In the genomic region with DNA sequence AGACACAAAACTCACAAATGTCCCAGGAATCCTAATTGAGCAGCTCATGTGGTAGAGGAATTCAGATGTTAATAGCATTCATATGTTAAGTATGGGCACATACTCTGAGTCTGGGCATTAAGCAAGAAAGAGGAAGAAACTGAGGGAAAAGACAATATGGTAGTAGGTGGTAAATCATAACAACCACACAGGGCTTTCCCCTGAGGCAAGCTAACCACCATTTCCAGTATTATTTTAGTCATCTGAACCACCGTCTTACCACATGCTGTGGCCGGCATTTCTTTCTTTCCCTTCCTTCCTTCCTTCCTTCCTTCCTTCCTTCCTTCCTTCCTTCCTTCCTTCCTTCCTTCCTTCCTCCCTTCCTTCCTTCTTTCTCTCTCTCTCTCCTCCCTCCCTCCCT, we compare ENCODE assay signal across 26 mouse cellular contexts. TPM values are rescaled to one million over a fixed set of nuclear protein-coding genes. Genes with fewer than 3 reads are reported as not detected.
"Had no signal": no experiment of that assay in that cellular context is flagged by ENCODE, and none has a peak within 500 bp of the region (broad histone marks: within the 10 kb centered on the region; RNA-seq: fewer than 3 reads in every experiment).

No protein-coding gene starts in this region.

- H3K27me3 ChIP-seq: heart, embryonic 13.5 days; heart, embryonic 15.5 days; hindbrain, embryonic 13.5 days; hindbrain, embryonic 15.5 days; kidney, embryonic 15.5 days; limb, embryonic 13.5 days; limb, embryonic 15.5 days had no signal

- H3K9ac ChIP-seq: heart, embryonic 13.5 days; heart, embryonic 15.5 days; hindbrain, embryonic 13.5 days; hindbrain, embryonic 15.5 days; kidney, embryonic 15.5 days; limb, embryonic 13.5 days; limb, embryonic 15.5 days; liver, embryonic 12.5 days; liver, embryonic 14.5 days had no signal

- H3K4me1 ChIP-seq: hindbrain, embryonic 15.5 days; kidney, embryonic 15.5 days; liver, embryonic 12.5 days had no signal

- H3K4me2 ChIP-seq: heart, embryonic 11.5 days; heart, embryonic 13.5 days; heart, embryonic 15.5 days; hindbrain, embryonic 13.5 days; hindbrain, embryonic 15.5 days; kidney, embryonic 15.5 days; limb, embryonic 13.5 days; limb, embryonic 15.5 days; liver, embryonic 12.5 days had no signal

- H3K9me3 ChIP-seq: heart, embryonic 13.5 days; heart, embryonic 15.5 days; hindbrain, embryonic 13.5 days; hindbrain, embryonic 15.5 days; kidney, embryonic 15.5 days; limb, embryonic 13.5 days; limb, embryonic 15.5 days; liver, embryonic 12.5 days had no signal

- H3K27ac ChIP-seq: heart, adult 2 months; heart, embryonic 13.5 days; heart, embryonic 15.5 days; hindbrain, embryonic 13.5 days; hindbrain, embryonic 15.5 days; hindbrain, postnatal 0 days; kidney, embryonic 15.5 days; kidney, postnatal 0 days; limb, embryonic 15.5 days; liver, embryonic 12.5 days; liver, embryonic 14.5 days had no signal

- ATAC-seq: hindbrain, postnatal 0 days; intestine, embryonic 16.5 days; liver, embryonic 12.5 days had no signal

- H3K36me3 ChIP-seq: heart, embryonic 13.5 days; heart, embryonic 15.5 days; hindbrain, embryonic 13.5 days; hindbrain, embryonic 15.5 days; kidney, embryonic 15.5 days; limb, embryonic 13.5 days; limb, embryonic 15.5 days; liver, embryonic 12.5 days had no signal

- DNase-seq: gastrocnemius, postnatal 14 days; gastrocnemius, postnatal 36 days; heart, adult 2 months; heart, postnatal 14 days; heart, postnatal 36 days; kidney, adult 11 months; kidney, adult 2 months; kidney, adult 9 months; kidney, postnatal 14 days; kidney, postnatal 36 days; layer of hippocampus, adult 9-11 months; left cerebral cortex, postnatal 4 days had no signal

- H3K4me3 ChIP-seq: heart, adult 2 months; heart, embryonic 13.5 days; heart, embryonic 15.5 days; hindbrain, embryonic 13.5 days; hindbrain, embryonic 15.5 days; kidney, embryonic 15.5 days; limb, embryonic 13.5 days; limb, embryonic 15.5 days; liver, embryonic 12.5 days had no signal

RNA-seq across cellular contexts. Expression of gene Pmp22, which starts 6.5 kb away (rescaled TPM):
- total RNA-seq: hematopoietic stem cell, adult 5-6 weeks had no signal
